Mouse (Mus musculus): ENCODE measurements at regions not wholly inside any gene's neighbourhood (a gene's known extent, or its start where the extent isn't known, plus 50 kb on each side); places are given as distances from the start of the nearest gene placed in this dataset.
A peak's percentile ranks its signal among the peaks of the same experiment; 100 is the strongest.

DNA sequence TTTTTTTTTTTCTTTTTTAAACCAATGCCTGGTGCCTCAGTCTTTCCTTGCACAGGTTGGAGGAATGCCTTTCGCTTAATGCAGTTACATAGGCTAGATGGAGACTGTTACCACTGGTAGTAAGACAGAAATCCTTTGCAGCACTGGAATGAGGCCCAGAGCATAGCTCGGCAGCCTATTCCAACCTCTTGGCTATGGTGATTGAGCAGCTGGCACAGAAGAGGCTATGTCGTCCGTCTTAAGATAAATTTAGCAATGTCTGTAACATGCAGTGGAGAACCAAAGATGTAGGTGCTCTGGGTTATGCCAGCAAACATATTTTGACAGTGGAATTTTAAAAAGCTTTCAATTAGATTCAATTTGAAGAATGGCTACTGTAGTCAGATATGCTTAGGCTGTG lies 343.2 kb upstream of the Fam98a start:
- no peak for DNase-seq

DNA sequence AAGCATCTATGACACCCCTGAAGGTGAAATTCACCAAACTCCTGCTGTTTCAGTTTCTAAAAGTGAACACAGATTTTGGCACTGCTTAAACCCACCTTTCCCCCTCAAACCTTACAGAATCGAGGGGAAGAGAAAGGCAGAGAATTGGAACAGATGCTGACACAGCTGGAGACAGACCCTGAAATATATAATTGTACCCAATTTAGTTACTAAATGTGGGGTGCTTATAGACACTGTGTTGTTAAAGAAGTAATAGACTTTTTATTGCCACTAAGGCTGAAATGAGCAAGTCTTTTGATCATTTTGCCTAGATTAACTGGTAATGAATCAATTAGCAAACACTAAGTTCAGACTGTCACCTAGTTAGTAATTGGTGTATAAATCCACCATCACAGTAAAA lies 341.8 kb upstream of the Fam98a start:
- DNase-seq, result no peak

DNA sequence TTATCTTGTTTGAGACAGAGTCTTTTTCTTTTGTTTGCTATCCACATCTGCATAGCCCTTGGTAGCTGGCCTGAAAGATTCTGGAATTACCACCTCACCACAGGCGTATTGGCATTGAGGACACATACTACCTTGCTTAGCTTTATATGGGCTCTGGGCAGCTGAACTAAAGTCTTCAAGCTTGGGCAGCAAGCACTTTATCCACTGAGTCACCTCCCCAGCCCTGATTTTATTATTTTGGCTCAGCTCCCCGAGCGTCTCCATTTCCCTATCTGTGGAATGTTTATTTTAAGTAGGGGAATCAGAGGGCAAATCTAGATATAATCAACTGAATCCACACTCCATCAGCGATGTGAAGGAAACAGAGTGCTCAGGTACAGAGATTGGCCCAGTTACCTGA lies 340.4 kb upstream of the Fam98a start:
- DNase-seq, result no peak

DNA sequence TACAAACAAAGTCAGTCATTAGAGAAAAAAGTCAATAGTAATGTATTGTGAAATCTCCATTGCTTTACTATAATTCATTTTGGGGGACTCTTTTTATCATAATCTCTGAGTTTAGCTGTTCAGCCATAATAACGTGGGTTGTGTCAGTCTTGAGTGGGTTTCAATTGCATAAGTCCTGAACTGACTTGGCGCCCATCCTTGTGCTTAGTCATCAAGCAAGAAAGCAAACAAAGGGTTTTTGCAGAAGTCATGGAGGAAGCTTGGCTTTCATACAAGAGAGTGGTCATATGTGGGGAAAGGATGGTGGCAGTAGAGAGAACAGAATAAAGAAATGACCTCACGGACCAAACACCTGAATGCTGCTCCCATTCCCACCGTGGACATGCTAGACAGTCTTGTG lies 339.8 kb upstream of the Fam98a start:
- no peak for DNase-seq

DNA sequence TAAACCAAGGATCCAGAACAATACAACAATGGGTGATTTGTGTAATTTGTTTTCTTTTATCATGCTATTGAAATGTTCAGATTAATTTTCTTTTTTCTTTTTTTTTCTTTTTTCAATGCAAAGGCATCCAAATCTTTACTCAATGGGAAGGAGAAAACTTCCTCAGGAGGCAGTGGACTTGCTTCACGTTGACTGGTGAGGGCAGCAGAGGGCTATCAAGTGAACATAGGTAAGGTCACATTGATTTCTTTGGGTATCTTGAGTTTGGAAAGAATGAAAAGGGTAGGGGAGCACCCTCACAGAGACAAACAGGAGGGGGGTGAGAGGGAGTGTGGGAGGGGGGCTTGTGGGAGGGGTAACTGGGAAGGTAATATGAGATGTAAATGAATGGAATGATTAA lies 326.1 kb upstream of the Fam98a start:
- DNase-seq, result no peak

DNA sequence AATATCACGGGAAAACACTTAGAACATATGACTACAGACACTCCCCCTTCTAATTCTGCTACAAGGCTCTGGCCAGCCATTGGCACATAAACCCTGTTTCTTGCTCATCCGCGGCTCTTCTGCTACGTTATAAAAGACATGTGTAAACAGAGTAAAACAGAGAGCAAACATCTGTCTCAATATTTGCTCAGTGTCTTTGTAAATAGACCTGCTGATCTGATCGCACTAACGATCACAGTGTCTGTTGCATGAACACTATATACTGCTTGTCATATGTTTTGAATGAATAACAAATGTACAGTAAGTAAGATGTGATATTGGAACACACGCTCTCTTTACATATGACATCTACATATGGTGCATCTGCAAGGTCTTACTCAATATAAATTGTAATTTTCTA lies 325.1 kb upstream of the Fam98a start:
- DNase-seq, result no peak

DNA sequence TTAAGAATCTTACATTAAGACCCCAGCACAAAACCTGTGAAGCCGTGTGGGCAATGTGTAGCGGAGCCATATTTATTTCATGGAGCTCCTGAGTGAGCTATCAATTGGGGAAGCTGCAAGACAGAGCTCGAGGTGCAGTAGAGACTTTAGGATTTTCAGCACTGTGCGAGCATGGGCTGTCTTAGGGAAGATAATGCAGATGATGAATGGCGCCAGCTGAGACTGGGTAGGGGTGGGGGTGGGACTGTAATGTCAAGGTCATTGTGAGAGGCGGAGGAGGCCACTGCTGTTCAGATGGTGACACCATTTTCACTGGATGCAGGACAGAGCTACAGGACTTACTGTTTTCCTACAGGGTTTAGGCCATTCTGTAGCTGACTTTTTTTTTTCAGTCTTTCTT lies 322.8 kb upstream of the Fam98a start:
- DNase-seq, result no peak

DNA sequence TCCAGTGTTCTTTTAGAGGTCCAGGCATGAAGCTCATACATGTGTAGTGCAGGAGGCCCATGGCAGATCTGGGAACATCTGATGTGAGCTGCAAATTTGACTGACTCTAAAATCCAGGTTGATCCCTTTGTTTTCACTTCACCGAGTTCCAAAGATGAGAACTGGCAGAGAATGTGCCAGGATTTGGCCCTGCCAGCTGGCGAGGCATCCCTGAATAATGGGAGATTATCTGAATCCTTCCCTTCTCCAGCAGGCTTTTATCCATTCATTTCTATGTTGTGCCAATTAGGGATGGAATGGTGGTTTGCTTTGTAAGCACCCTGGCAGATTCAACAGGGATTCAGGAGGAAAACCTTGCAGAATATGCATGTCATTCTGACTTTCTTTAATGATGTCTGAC lies 318.7 kb upstream of the Fam98a start:
- DNase-seq, result no peak

DNA sequence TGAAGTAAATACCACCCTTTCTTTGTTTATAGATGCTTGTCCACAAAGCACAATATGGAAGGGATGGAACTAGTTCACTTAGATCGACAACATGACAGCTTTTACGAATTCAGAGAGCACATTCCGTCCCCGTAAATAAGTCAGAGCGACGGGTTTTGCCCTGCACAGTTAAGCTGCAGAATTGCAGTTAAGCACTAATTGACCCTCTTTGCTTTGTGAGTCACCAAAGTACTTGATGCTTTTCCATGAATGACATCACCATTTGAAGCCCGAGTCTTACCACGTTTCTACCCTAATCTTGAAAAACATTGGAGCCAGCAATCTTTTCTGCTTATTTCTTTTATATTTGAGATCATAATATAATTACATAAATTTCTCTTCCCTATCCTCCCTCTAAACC lies 305.3 kb upstream of the Fam98a start:
- no peak for DNase-seq

DNA sequence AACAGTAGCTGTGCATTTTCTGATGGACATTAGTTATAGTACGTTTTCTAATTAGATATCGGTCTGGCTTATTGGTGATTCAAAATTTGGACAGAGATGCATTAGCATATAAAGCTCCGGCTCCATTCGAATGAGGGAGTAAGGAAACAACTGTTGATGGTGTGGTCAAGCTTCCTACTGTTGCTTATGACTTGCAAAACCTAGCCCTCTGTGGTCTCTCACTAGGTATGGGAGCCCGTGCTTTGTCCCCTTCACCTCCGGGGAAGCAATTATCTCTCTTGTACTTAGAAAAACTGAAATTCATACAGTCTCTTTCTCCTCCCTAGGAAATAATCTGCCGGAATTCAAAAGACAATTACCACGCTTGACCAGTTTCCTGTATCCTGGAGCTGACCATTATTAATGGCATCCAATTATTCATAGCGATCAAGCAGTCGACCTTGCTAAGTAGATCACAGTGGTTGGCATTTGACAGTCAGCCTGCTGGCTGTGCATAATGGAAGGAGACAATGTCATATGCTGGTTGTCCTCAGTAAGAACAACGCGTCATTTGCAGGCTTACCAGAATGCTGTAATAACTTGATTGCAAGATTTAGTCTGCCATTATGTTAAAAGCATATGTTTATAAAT lies 264.4 kb upstream of the Fam98a start:
- no peak for DNase-seq

DNA sequence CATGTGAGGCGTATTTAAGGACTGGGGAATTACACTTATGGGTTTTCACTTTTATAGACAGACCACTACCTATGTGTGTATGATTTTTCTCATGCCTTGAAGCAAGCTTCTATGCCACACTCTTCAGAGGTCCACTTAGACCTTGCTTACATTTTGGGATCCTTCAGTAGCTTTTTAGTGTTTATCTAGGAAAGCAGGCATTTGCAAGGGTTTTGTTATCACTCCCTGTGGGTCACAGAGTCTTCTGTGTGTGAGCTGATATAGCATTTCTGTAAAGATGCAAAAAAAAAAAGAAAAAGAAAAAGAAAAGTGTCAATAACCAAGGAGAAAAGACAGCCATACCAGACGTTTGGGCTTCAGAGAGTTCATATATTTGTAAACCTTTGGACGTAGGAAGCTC lies 260.4 kb upstream of the Fam98a start:
- peak; percentile 15 for DNase-seq

DNA sequence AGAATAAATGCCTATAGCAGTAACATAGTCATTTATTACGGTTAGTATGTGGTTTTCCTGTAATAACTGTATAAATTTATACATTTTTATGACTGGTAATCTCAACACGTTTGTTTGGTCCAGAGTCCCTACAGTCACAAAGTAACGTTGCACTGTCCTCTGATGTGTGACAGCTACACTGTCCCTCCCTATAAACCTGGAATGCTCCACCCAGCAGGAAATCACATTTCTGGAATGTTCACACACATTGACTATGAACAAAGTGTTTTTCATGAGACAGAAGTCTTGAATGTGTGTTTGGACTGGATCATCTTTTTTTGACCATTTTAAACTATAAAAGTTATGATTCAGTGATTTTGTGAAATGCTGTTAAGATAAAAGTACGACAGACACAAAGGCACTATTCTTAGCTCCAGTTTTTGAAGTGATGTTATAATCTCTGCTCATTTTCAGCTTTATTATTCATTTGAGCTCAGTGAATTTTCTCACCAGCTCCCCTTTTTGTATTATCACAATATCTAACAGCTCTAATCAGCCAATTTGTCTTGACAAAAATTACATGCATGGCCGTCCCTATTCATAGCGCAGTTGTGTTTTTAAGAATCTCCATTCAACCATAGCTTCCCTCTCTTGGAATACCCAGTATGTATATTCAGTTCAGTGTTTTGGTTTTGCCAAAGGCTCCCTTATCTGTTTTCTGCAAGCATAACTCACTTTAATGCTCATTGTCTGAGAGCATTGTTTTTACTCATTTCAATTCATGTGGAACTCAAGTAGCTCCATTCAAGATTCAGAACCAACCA lies 257.0 kb upstream of the Fam98a start:
- no peak for DNase-seq

DNA sequence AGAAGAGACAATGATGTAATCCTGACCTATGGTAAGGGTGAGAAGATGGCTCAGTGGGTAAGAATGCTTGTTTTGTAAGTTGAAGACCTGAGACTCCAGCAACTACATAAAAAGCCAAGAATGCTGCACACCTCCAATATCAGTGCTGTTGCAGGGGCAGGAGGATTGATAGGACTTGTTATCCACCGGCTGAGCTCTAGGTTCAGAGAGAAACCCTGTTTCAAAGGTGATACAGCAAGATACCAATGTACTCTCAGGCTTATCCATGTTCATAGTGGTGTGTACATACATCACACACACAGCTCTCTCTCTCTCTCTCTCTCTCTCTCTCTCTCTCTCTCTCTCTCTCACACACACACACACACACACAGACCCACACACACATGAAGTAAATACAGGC lies 256.3 kb upstream of the Fam98a start:
- peak; percentile 62 for DNase-seq

DNA sequence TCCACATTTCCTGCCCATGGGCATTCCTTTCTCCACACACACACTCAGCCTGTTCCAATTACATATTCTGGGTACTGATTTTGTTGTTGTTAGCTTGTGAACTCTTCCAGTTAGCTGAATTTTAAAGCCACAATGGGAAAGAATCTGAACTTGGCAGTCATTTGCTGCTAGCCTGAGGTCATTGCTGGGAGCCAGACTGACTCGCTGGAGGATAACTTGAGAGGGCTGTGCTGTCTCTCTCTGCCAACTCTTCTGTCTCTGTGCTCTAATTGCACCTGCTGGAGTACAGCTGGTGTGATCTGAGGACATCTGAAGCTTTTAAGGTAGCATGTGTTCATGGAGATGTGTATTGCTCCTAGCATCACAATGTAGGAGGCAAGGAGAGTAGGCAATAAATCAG lies 252.6 kb upstream of the Fam98a start:
- no peak for DNase-seq

DNA sequence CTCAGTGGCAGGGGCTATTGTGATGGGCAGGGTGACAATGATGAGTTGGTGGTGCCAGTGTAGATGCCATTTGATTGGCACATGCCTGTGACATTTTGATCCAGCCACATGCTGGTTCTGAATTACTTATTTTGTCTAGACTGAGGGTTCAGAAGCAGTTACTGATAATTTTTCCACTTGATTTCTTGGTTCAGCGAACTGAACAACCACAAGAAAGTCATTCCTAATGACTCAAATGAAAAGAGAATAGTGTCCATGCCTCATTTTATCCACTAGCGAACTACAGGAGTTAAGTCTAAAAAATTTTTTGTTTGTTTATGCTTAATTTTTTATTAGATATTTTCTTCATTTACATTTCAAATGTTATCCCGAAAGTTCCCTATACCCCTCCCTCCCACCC lies 244.6 kb upstream of the Fam98a start:
- no peak for DNase-seq

DNA sequence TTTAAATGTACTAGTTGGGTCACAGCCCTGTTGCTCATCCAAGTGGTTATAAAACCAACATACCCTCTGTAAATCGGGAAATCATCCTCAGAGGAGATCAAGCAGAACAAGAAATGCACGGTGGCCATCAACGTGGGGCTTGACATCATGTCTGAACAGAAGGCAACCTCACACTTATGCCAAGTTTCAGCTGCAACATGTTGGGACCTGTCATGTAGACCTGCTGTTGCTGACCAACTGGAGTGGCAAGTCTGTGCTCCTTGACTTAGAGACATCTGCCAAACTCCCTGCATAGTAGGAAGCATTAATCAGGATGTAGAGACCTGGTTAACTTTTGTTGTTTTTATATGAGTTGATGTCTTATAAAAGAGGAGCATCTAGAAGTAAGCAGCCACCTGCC lies 244.0 kb upstream of the Fam98a start:
- DNase-seq, result no peak

DNA sequence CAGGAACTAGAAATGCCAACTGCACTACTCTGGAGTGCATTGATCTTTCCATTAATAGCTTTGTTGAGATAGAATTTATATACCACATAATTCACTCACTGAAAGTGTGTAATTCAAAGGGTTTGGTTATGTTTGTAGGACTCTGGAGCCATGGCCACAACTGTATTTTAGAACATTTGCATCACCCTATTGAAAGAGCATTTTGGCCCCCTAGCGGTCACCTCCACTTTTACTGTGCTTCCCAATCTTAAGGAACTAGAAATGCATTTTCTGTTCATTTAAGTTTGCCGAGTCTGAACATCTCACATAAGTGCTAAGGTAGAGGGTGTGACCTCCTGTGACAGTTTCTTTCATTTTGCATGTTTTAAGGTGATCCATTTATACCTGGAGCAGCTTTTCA lies 228.0 kb upstream of the Fam98a start:
- peak; percentile 26 for DNase-seq

DNA sequence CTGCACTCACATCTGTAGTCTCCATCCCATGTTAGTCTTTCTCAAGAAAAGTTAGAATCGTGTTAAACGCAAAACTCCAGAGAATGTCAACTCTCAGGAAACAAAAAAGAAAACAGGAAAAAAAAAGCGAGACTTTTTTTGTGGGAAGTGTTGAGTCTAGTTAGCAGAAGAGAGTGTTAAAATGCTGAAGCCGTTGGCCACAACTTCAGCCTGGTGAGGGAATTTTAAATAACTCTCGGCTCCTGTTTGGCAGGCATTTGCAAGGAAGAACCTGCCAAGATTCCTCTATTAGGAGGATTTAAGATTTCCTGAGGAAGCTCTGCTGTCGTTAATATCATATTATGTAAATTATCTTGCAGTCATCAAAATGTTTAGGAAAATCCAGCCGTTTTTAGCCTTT lies 224.9 kb upstream of the Fam98a start:
- DNase-seq, result no peak

DNA sequence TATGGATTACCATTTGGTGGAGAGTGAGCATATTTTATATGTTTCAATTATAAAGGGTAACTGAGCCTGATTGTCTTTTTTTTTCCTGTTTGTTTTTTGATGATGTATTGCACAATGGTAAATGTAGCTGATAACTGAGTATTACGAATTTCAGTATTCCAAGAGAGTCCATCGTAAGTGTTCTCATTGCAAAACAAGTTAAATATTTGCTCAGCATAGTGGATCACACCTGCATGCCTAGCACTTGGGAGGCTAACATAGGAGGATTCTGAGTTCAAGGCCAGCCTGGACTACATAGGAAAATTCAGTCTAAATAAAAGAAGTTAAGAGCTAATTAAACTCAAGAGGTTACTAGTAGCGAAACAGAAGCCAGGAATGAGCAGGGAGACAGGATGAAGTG lies 223.8 kb upstream of the Fam98a start:
- DNase-seq, result no peak

DNA sequence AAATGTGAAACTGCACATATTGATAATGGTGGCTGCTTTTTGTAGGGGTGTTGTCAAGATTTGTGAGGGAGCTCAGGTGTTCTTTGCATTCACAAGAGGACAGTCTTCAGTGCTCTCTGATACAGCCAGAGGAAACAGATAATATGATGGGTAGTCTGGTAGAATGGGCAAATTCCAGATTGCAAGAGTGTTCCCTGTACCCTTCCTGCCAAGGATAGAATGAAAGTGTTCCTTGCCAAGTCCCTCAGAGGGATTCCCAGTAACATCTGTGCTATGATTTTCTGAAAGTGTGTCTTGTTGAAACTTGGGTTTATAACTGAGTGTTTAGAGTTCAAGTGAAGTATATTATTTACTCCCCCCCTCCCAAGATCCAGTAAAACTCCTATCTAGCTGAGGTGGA lies 221.1 kb upstream of the Fam98a start:
- no peak for DNase-seq

DNA sequence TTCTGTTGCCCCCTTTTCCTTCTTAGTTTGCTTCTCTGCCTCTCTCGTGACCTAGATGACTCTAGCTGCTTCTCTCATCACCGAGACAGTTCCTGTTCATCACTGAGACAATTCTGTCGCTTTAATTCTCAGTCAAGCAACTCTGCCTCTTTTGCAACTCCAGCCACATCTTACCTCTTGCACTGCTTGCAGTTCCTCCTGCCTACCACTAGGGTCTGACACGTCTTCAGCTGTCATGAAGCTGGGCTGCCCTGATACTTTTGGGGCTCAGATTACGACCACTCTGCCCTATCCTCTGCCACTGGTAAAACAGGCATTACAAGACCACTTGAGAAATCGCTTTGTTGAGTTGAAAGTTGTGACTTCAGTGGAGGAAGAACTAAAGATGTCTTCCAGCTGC lies 216.9 kb upstream of the Fam98a start:
- no peak for DNase-seq

DNA sequence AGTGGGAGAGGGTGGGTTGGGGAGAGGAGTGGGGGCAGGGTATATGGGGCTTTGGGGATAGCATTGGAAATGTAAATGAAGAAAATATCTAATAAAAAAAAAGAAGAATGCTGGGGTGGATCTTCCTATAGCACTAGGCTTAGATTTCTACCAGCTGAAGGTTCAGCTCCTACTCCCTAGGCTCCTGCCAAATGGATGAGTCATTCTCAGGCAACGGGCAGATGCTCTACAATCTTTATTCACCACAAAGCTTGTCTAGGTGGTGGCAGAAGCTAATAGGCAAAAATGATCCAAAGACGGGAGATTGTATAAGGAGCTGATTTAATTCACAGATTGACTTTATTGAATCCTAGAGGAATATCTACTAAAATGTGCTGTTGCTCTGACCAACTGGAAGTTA lies 211.6 kb upstream of the Fam98a start:
- no peak for DNase-seq

DNA sequence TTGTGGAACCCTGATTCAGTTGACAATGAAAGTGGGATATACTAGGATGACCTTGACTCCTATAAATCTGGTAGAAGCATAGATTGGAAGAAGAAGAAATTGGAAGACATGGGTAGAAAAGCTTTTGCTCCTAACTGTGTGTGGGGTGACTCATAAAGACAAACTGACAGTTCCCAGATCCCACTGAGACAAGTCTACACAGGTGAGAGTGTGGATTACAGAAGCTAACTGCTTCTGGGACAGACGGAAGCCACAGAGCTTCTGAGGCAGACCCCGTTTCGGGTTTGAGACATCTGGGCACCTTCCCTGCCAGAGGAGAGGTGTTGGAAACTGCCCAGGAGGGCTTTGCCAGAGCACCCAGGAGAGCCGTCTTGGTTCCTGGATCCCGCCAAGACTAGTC lies 204.7 kb upstream of the Fam98a start:
- no peak for DNase-seq

DNA sequence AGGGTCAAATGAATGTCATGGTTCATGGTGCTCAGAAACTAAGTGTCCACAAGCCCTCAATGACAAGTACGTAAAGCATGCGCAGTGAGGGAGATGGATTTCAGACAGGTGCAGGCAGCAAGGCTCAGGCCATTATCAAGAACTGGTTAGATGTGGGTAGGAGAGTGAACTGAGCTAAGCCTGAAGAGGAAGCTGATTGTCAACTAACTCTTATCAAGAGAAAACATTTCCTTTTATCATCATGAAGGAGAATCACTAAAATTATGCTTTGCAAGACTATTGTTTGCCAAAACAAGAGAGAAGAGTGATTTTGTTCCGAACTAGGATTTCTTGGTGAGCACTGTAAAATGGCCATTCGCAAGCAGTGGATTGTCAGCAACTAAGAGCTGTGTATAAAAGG lies 164.7 kb upstream of the Fam98a start:
- no peak for DNase-seq

DNA sequence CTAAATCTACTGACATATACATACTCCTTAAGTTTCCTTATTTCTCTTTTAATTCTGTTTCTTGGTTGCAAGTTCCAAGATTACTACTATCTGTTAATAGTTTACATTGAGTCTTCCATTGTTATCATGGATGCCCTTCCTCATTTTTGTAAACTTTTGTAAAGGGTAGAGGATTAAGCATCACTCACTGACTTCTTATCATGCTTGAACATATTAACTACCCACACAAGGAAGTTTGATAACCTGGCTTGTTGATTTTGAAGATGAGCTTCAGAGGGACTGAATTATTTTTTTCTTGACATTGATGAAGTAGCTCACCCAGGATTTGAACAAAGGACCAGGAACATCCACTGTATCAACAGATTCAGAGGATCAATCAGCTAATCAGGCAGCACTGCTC lies 162.8 kb upstream of the Fam98a start:
- DNase-seq, result no peak
